Mouse (Mus musculus): Measurements from ENCODE around the gene R3hcc1l. TPM values are rescaled to one million over a fixed set of nuclear protein-coding genes. Genes with fewer than 3 reads are reported as not detected.

Gene R3hcc1l
- polyA plus RNA-seq (2015; fragmentation: Nextera tagmentation; extraction: Ambion mirVana): 15.9 and 16.3 TPM in 2 replicates

- Histone ChIP-seq H3K36me3 (no peaks in the 10 kb centered on the region), H3K27ac (replicated peaks) (peak within 1 kb of the TSS; percentile 74), H3K9me3 (no peaks in the 10 kb centered on the region), H3K4me2 (replicated peaks) (peak within 1 kb of the TSS; percentile 63), H3K4me1 (peaks cover 11% of the 10 kb centered on the region), H3K9ac (replicated peaks) (peak within 1 kb of the TSS; percentile 88), H3K4me3 (peak within 1 kb of the TSS; percentile 94), H3K27me3 (no peaks in the 10 kb centered on the region)
- WGBS: under 1% methylated on average over 59 of the region's 59 CpGs
- ATAC-seq (replicated peaks): peak; percentile 96
Measured at GRCm38 (mm10) chr19:42518620-42519310, at the start of gene R3hcc1l. R3hcc1l (plus strand) TSS chr19:42518759.

GRCm38 (mm10) chr19:42471571-42471970 is 47.0 kb upstream of the R3hcc1l start:
- Histone ChIP-seq H3K27me3 (0 out of 2 replicates have a peak, but pooled peaks cover 3% of the 10 kb centered on the region), H3K4me1 (no peaks in the 10 kb centered on the region), H3K9me3 (no peaks in the 10 kb centered on the region), H3K9ac (replicated peaks) (no peak overlapping the region), H3K4me3 (no peak overlapping the region), H3K4me2 (replicated peaks) (no peak overlapping the region), H3K27ac (replicated peaks) (no peak overlapping the region), H3K36me3 (no peaks in the 10 kb centered on the region)
- WGBS: 75% methylated on average over 4 of the region's 4 CpGs
- ATAC-seq (replicated peaks): no peak

- WGBS: 25% methylated on average over 11 of the region's 11 CpGs
- H3K4me2 ChIP-seq (replicated peaks): no peak overlapping the region
- H3K4me3 ChIP-seq: no peak overlapping the region
- ATAC-seq (replicated peaks): no peak
- no peaks in the 10 kb centered on the region for H3K4me1 ChIP-seq
- no peak overlapping the region for H3K9ac ChIP-seq (replicated peaks)
- H3K27ac ChIP-seq (replicated peaks): no peak overlapping the region
- 0 out of 2 replicates have a peak, but pooled peaks cover 3% of the 10 kb centered on the region for H3K27me3 ChIP-seq
- no peaks in the 10 kb centered on the region for H3K36me3 ChIP-seq
- no peaks in the 10 kb centered on the region for H3K9me3 ChIP-seq
Measured at GRCm38 (mm10) chr19:42472831-42473230, 45.7 kb upstream of the R3hcc1l start.

GRCm38 (mm10) chr19:42477769-42478168 is 40.8 kb upstream of the R3hcc1l start:
- H3K27ac ChIP-seq (replicated peaks): no peak overlapping the region
- ATAC-seq (replicated peaks): no peak
- no peak overlapping the region for H3K4me3 ChIP-seq
- 79% methylated on average over 5 of the region's 5 CpGs for WGBS
- no peaks in the 10 kb centered on the region for H3K9me3 ChIP-seq
- no peak overlapping the region for H3K9ac ChIP-seq (replicated peaks)
- no peak overlapping the region for H3K4me2 ChIP-seq (replicated peaks)
- H3K36me3 ChIP-seq: no peaks in the 10 kb centered on the region
- no peaks in the 10 kb centered on the region for H3K4me1 ChIP-seq
- H3K27me3 ChIP-seq: 0 out of 2 replicates have a peak, but pooled peaks cover 3% of the 10 kb centered on the region

- no peak for ATAC-seq (replicated peaks)
- Histone ChIP-seq H3K9ac (replicated peaks) (no peak overlapping the region), H3K36me3 (no peaks in the 10 kb centered on the region), H3K9me3 (no peaks in the 10 kb centered on the region), H3K27ac (replicated peaks) (no peak overlapping the region), H3K4me2 (replicated peaks) (no peak overlapping the region), H3K27me3 (0 out of 2 replicates have a peak, but pooled peaks cover 3% of the 10 kb centered on the region), H3K4me1 (no peaks in the 10 kb centered on the region), H3K4me3 (no peak overlapping the region)
- WGBS: 48% methylated on average over 12 of the region's 12 CpGs
Measured at GRCm38 (mm10) chr19:42478303-42478702, 40.3 kb upstream of the R3hcc1l start.

- Histone ChIP-seq H3K9me3 (no peaks in the 10 kb centered on the region), H3K4me2 (replicated peaks) (no peak overlapping the region), H3K9ac (replicated peaks) (no peak overlapping the region), H3K4me1 (peaks cover 5% of the 10 kb centered on the region; the same call in 1 of the 2 replicates), H3K27ac (replicated peaks) (no peak overlapping the region), H3K27me3 (no peaks in the 10 kb centered on the region), H3K36me3 (no peaks in the 10 kb centered on the region), H3K4me3 (no peak overlapping the region)
- WGBS: 49% methylated on average over 7 of the region's 7 CpGs
- ATAC-seq (replicated peaks): no peak
Measured at GRCm38 (mm10) chr19:42485443-42485842, 33.1 kb upstream of the R3hcc1l start.

GRCm38 (mm10) chr19:42487261-42487660 is 31.3 kb upstream of the R3hcc1l start:
- Histone ChIP-seq H3K4me3 (no peak overlapping the region), H3K4me1 (peaks cover 5% of the 10 kb centered on the region), H3K27ac (replicated peaks) (no peak overlapping the region), H3K4me2 (replicated peaks) (no peak overlapping the region), H3K36me3 (no peaks in the 10 kb centered on the region), H3K9me3 (no peaks in the 10 kb centered on the region), H3K27me3 (no peaks in the 10 kb centered on the region), H3K9ac (replicated peaks) (no peak overlapping the region)
- WGBS: 86% methylated on average over 3 of the region's 3 CpGs
- no peak for ATAC-seq (replicated peaks)

GRCm38 (mm10) chr19:42493257-42493917 is 25.2 kb upstream of the R3hcc1l start:
- H3K9me3 ChIP-seq: no peaks in the 10 kb centered on the region
- WGBS: 26% methylated on average over 5 of the region's 5 CpGs
- H3K4me1 ChIP-seq: peaks cover 5% of the 10 kb centered on the region
- no peak overlapping the region for H3K27ac ChIP-seq (replicated peaks)
- no peak overlapping the region for H3K4me2 ChIP-seq (replicated peaks)
- ATAC-seq (replicated peaks): no peak
- no peak overlapping the region for H3K9ac ChIP-seq (replicated peaks)
- no peak overlapping the region for H3K4me3 ChIP-seq
- no peaks in the 10 kb centered on the region for H3K27me3 ChIP-seq
- H3K36me3 ChIP-seq: no peaks in the 10 kb centered on the region

GRCm38 (mm10) chr19:42504156-42504555 is 14.4 kb upstream of the R3hcc1l start:
- Histone ChIP-seq H3K27me3 (no peaks in the 10 kb centered on the region), H3K4me1 (no peaks in the 10 kb centered on the region), H3K27ac (replicated peaks) (no peak overlapping the region), H3K4me3 (no peak overlapping the region), H3K36me3 (no peaks in the 10 kb centered on the region), H3K9me3 (no peaks in the 10 kb centered on the region), H3K9ac (replicated peaks) (no peak overlapping the region), H3K4me2 (replicated peaks) (no peak overlapping the region)
- ATAC-seq (replicated peaks): no peak
- WGBS: 56% methylated on average over 3 of the region's 3 CpGs

GRCm38 (mm10) chr19:42509625-42510024 is 8.9 kb upstream of the R3hcc1l start:
- Histone ChIP-seq H3K9me3 (no peaks in the 10 kb centered on the region), H3K4me3 (no peak overlapping the region), H3K36me3 (no peaks in the 10 kb centered on the region), H3K27ac (replicated peaks) (no peak overlapping the region), H3K4me1 (no peaks in the 10 kb centered on the region), H3K9ac (replicated peaks) (no peak overlapping the region), H3K27me3 (no peaks in the 10 kb centered on the region), H3K4me2 (replicated peaks) (no peak overlapping the region)
- no peak for ATAC-seq (replicated peaks)
- WGBS: 73% methylated on average over 9 of the region's 9 CpGs

GRCm38 (mm10) chr19:42510276-42511171 is 8.0 kb upstream of the R3hcc1l start:
- 60% methylated on average over 16 of the region's 16 CpGs for WGBS
- H3K4me1 ChIP-seq: no peaks in the 10 kb centered on the region
- no peaks in the 10 kb centered on the region for H3K36me3 ChIP-seq
- no peak overlapping the region for H3K27ac ChIP-seq (replicated peaks)
- no peaks in the 10 kb centered on the region for H3K27me3 ChIP-seq
- H3K4me3 ChIP-seq: no peak overlapping the region
- no peak overlapping the region for H3K9ac ChIP-seq (replicated peaks)
- no peaks in the 10 kb centered on the region for H3K9me3 ChIP-seq
- no peak overlapping the region for H3K4me2 ChIP-seq (replicated peaks)
- no peak for ATAC-seq (replicated peaks)

GRCm38 (mm10) chr19:42515656-42516055 is 2.9 kb upstream of the R3hcc1l start:
- WGBS: 93% methylated on average over 8 of the region's 8 CpGs
- no peak for ATAC-seq (replicated peaks)
- Histone ChIP-seq H3K9me3 (no peaks in the 10 kb centered on the region), H3K4me3 (no peak overlapping the region), H3K4me1 (peaks cover 9% of the 10 kb centered on the region), H3K27ac (replicated peaks) (no peak overlapping the region), H3K9ac (replicated peaks) (no peak overlapping the region), H3K36me3 (no peaks in the 10 kb centered on the region), H3K27me3 (no peaks in the 10 kb centered on the region), H3K4me2 (replicated peaks) (no peak overlapping the region)
